Mouse (Mus musculus) CH12.LX (cell line): ENCODE results near the gene Macrod2.

Experiments
- CHD1 ChIP-seq: IDR thresholded peaks from 2 replicates; pipeline ENCODE4 v1.6.1; 2012; ENCODE audit warnings: low read depth, low read length, improper control_type of control experiment, inconsistent platforms
- CTCF ChIP-seq, 2 experiments: IDR thresholded peaks in 1 of 2; conservative IDR thresholded peaks in 1 of 2; 2 replicates each; pipeline ENCODE4 v1.5.1; 2011 to 2012; ENCODE audit warnings: low read depth in 2 of 2, low read length in 2 of 2, improper control_type of control experiment in 1 of 2, inconsistent platforms in 1 of 2, mild to moderate bottlenecking in 1 of 2, moderate library complexity in 1 of 2
- E2F4 ChIP-seq: IDR thresholded peaks from 2 replicates; pipeline ENCODE4 v1.6.1; 2011; ENCODE audit warnings: low read depth, low read length, improper control_type of control experiment; ENCODE audit not compliant: insufficient replicate concordance
- EP300 ChIP-seq: IDR thresholded peaks from 2 replicates; pipeline ENCODE4 v1.6.1; 2011; ENCODE audit warnings: low read length, improper control_type of control experiment
- HCFC1 ChIP-seq: IDR thresholded peaks from 2 replicates; pipeline ENCODE4 v1.6.1; 2012; ENCODE audit warnings: low read depth, mild to moderate bottlenecking, inconsistent platforms, low read length, improper control_type of control experiment
- KAT2A ChIP-seq: IDR thresholded peaks from 2 replicates; pipeline ENCODE4 v1.6.1; 2012; ENCODE audit warnings: low read length, improper control_type of control experiment, inconsistent platforms; ENCODE audit not compliant: insufficient replicate concordance
- MEF2A ChIP-seq: IDR thresholded peaks from 2 replicates; pipeline ENCODE4 v1.6.1; 2014; ENCODE audit warnings: low read depth, mild to moderate bottlenecking, inconsistent platforms, low read length, improper control_type of control experiment, borderline replicate concordance
- MXI1 ChIP-seq: IDR thresholded peaks from 2 replicates; pipeline ENCODE4 v1.6.1; 2011; ENCODE audit warnings: mild to moderate bottlenecking, low read depth, low read length, improper control_type of control experiment
- MYC ChIP-seq: IDR thresholded peaks from 2 replicates; pipeline ENCODE4 v1.6.1; 2011; ENCODE audit warnings: low read depth, mild to moderate bottlenecking, improper control_type of control experiment, low read length
- NELFE ChIP-seq: IDR thresholded peaks from 2 replicates; pipeline ENCODE4 v1.6.1; 2011; ENCODE audit warnings: low read depth, low read length, improper control_type of control experiment
- PAX5 ChIP-seq: IDR thresholded peaks from 2 replicates; pipeline ENCODE4 v1.6.1; 2012; ENCODE audit warnings: low read length, inconsistent platforms, mixed read lengths
- POLR2A ChIP-seq: IDR thresholded peaks from 2 replicates; pipeline ENCODE4 v1.6.1; 2011; ENCODE audit warnings: low read depth, mild to moderate bottlenecking, improper control_type of control experiment, low read length
- SMC3 ChIP-seq: IDR thresholded peaks from 2 replicates; pipeline ENCODE4 v1.6.1; 2011; ENCODE audit warnings: low read depth, low read length, improper control_type of control experiment

DNA sequence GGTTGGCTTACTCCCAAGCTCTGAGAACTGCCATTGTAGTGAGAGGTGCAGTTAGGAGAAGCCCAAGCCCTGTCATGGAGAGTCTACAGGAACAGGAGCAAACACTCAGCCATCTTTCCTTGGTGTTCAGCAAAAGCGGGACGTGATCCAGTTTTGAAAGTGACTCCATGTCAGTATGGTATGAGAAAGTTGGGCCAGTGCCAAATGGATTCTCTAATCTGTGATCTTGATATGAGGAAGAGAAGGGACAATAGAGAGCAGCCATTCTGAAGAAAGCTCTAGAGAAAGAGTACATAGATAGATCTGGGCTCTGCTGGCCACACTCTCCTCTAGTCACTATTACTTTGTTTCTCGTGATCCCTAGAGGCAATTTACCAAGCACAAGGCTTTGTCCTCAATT is 2006.2 kb downstream of the Macrod2 start:
- TF ChIP-seq HCFC1 (no peak), EP300 (no peak), POLR2A (no peak), CTCF (conservative IDR thresholded peaks at IDR 0.05 in 1 of 2, IDR thresholded peaks at IDR 0.05 in 1 of 2; ENCODE audit: low read depth in 2 of 2, low read length in 2 of 2) (no peak), SMC3 (no peak), KAT2A (no peak), E2F4 (no peak), CHD1 (no peak), MEF2A (no peak), MXI1 (no peak), MYC (no peak), PAX5 (no peak), NELFE (no peak)
